Mouse (Mus musculus) small intestine, adult 2 months (tissue): ENCODE data around the gene Ulk4.

Experiments
- CTCF ChIP-seq: fragments of 200-500 bp; IDR thresholded peaks from 2 replicates; pipeline ENCODE4 v1.5.1; 2012; ENCODE audit warnings: low read depth, mild to moderate bottlenecking, control low read depth, inconsistent platforms, low read length, moderate library complexity, mixed read lengths; ENCODE audit not compliant: insufficient replicate concordance, insufficient read length; ENCODE audit errors: extremely low read depth
- POLR2A ChIP-seq: fragments of 200-500 bp; IDR thresholded peaks from 2 replicates; pipeline ENCODE4 v1.6.1; 2012; ENCODE audit warnings: low read depth, mild to moderate bottlenecking, control low read depth, inconsistent platforms, low read length, moderate library complexity

DNA sequence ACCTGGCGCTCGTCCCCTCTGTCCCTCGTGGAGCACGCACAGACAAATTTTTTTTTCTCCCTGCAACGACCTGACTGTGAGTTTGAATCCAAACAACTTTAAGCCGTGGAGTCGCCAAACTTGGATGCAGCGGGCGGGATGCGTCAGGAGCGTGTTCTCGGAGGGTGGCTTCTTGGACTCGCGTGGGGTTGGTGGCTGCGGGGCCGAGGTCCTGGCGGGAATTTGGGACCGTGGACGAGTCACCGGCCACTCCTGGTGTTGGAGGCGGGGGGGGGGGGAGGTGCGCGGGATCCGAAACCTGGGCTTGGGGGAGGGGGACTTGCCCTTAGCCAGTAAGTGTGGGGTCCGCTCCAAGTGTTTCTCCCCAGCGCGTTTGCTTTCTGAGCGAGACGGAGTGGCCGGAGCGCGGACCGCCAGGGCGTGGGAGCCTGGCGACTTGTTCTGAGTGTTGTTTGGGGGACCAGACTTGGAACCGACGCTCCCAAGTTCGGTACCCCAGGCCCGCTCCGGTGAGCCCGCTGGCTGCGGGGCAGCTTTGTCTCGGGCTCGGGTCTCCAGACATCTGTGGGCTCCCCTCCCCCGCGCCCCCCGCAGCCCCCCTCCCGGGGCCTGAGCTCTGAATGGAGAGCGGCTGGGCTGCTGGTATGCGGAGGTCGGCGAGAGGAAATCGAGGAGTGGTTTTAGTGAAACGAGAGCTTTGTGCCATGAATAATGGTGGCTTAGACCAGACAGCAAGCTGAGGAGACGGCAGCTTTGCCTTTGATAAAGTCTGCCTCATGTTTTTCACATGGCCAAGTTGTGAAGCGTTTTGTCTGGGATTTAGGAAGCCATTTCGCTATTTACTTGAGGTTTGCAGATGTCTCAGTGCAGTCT lies 342.9 kb downstream of the Ulk4 start:
- TF ChIP-seq CTCF (no peak), POLR2A (no peak)
